Mouse (Mus musculus) induced T-regulatory cell, adult 2 months (primary cell): ENCODE data around the gene Tph1.

Experiments
- DNase-seq: peaks from one replicate; pipeline ENCODE4 v3.0.0-alpha.2; 2012; ENCODE audit warnings: low read depth

Gene Tph1

GRCm38 (mm10) chr7:46597006-46597405 is 75.3 kb downstream of the Tph1 start:
- DNase-seq: no peak
